Mouse (Mus musculus): Measurements from ENCODE around the gene Serp2. TPM values are rescaled to one million over a fixed set of nuclear protein-coding genes. Genes with fewer than 3 reads are reported as not detected.
A peak's percentile ranks its signal among the peaks of the same experiment; 100 is the strongest.

Serp2 gene
- polyA plus RNA-seq (2015; fragmentation: Nextera tagmentation; extraction: Ambion mirVana), result 9.0 and 9.2 TPM in 2 replicates

- H3K36me3 ChIP-seq, result no peaks in the 10 kb centered on the region
- 9% methylated on average over 17 of the region's 17 CpGs for WGBS
- H3K27ac ChIP-seq, result peak within 1 kb of the TSS; percentile 80
- 0 out of 2 replicates have a peak, but pooled peaks have one; percentile 11 for ATAC-seq (ENCODE audit: insufficient read depth, low FRiP score, low read depth)
- peak within 1 kb of the TSS; percentile 95 for H3K4me2 ChIP-seq
- peaks cover 13% of the 10 kb centered on the region for H3K4me1 ChIP-seq
- H3K9me3 ChIP-seq, result no peaks in the 10 kb centered on the region
- no peaks in the 10 kb centered on the region for H3K27me3 ChIP-seq (replicated peaks)
- H3K9ac ChIP-seq, result peak within 1 kb of the TSS; percentile 42
- peak within 1 kb of the TSS; percentile 60 for H3K4me3 ChIP-seq (replicated peaks)
Measured at GRCm38 (mm10) chr14:76556852-76557208, at the start of gene Serp2. Gene Serp2 (minus strand): TSS chr14:76556889.

DNA sequence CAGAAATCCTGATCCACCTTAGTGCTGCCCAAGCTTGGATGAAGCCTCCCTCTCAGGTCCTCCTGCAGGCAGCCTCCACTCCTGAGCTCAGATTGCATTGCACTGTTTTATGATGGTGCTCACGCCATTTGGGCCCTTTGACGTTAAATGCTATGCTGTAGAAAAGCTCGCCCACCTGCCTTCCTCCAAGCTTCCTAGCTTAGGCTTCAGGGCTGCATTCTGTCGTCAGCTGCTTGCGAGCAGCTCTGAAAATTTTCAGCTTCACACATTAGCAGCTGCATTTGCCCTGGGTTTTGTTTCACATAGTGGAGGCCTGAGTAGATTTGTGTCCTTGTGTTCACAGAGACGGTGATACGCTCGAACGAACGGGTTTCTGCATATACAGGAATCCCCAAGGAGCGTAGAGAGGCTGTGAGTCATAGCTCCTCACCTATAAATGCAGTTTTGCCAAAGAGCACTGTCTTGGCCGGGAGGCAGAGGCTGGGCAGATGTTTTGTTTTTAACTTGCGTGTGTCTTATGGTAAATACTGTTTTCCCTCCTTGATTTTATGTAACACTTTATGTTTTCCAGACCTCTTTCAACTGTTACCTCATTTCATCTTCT is 49.3 kb upstream of the Serp2 start:
- no peak overlapping the region for H3K4me2 ChIP-seq
- H3K36me3 ChIP-seq, result no peaks in the 10 kb centered on the region
- no peak overlapping the region for H3K9ac ChIP-seq
- H3K9me3 ChIP-seq, result no peaks in the 10 kb centered on the region
- 52% methylated on average over 13 of the region's 13 CpGs for WGBS
- H3K27me3 ChIP-seq (replicated peaks), result no peaks in the 10 kb centered on the region
- no peak overlapping the region for H3K4me3 ChIP-seq (replicated peaks)
- H3K4me1 ChIP-seq, result peaks cover 10% of the 10 kb centered on the region; the same call in 1 of the 2 replicates
- H3K27ac ChIP-seq, result 0 out of 2 replicates have a peak overlapping the region, but pooled peaks have one; percentile 5
- ATAC-seq (ENCODE audit: insufficient read depth, low FRiP score, low read depth), result no peak

DNA sequence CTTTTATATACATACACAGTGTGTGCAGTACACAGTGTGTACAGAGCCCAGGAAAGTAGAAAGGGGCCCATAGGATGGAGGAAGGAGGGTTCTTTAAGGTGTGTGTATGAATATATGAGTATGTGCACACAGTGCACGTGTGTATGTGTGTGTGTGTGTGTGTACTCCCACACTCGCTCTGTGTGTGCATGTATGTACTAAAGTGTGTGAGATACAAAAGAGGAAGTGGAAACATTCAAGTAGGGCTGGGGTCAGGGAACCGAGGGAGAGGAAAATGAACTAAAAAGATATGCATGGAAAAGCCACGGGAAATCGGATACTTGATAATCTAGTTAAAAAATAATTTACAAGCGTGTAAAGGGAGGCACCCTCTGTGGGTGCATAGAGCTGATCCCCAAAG is 47.3 kb upstream of the Serp2 start:
- Histone ChIP-seq H3K27ac (no peak overlapping the region), H3K9me3 (no peaks in the 10 kb centered on the region), H3K36me3 (no peaks in the 10 kb centered on the region), H3K9ac (no peak overlapping the region), H3K4me2 (no peak overlapping the region), H3K4me1 (peaks cover 13% of the 10 kb centered on the region), H3K27me3 (replicated peaks) (no peaks in the 10 kb centered on the region), H3K4me3 (replicated peaks) (no peak overlapping the region)
- 76% methylated on average over 6 of the region's 6 CpGs for WGBS
- ATAC-seq (ENCODE audit: insufficient read depth, low FRiP score, low read depth), result no peak

DNA sequence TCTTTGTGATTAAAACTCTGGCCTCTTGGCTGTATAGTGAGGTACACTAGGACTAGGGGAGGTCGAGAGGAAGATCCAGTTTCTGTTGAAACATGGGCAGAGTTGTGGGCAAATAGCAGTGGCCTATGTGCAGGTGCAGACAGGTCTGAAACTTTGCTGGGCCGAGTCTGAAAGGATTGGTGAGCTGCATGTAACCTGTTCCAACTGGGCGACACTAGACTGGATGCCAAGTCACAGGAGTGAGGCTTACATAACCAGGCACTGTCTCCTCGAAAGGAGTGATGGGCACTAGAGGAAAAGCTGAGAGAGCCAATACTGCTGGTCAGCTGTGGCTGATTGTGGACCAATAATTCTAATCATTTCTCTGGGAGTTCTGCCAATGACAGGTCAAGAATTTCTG is 45.0 kb upstream of the Serp2 start:
- Histone ChIP-seq H3K27me3 (replicated peaks) (no peaks in the 10 kb centered on the region), H3K9me3 (no peaks in the 10 kb centered on the region), H3K4me3 (replicated peaks) (no peak overlapping the region), H3K36me3 (no peaks in the 10 kb centered on the region), H3K27ac (no peak overlapping the region), H3K4me2 (no peak overlapping the region), H3K9ac (no peak overlapping the region), H3K4me1 (peaks cover 27% of the 10 kb centered on the region)
- WGBS, result 76% methylated on average over 4 of the region's 4 CpGs
- no peak for ATAC-seq (ENCODE audit: insufficient read depth, low FRiP score, low read depth)

- Histone ChIP-seq H3K4me3 (replicated peaks) (no peak overlapping the region), H3K9me3 (no peaks in the 10 kb centered on the region), H3K27me3 (replicated peaks) (no peaks in the 10 kb centered on the region), H3K4me1 (peaks cover 32% of the 10 kb centered on the region), H3K9ac (no peak overlapping the region), H3K27ac (peak overlapping the region; percentile 31; the same call in 1 of the 2 replicates), H3K36me3 (no peaks in the 10 kb centered on the region), H3K4me2 (no peak overlapping the region)
- 56% methylated on average over 3 of the region's 3 CpGs for WGBS
- ATAC-seq (ENCODE audit: insufficient read depth, low FRiP score, low read depth), result no peak
Measured at GRCm38 (mm10) chr14:76600391-76600790, 43.7 kb upstream of the Serp2 start.

GRCm38 (mm10) chr14:76599706-76600105 is 43.0 kb upstream of the Serp2 start:
- Histone ChIP-seq H3K27ac (peak overlapping the region; percentile 46; the same call in 1 of the 2 replicates), H3K27me3 (replicated peaks) (no peaks in the 10 kb centered on the region), H3K4me1 (peaks cover 38% of the 10 kb centered on the region), H3K4me3 (replicated peaks) (no peak overlapping the region), H3K36me3 (no peaks in the 10 kb centered on the region), H3K4me2 (no peak overlapping the region), H3K9me3 (no peaks in the 10 kb centered on the region), H3K9ac (no peak overlapping the region)
- no peak for ATAC-seq (ENCODE audit: insufficient read depth, low FRiP score, low read depth)
- WGBS, result 46% methylated on average over 4 of the region's 4 CpGs

GRCm38 (mm10) chr14:76598518-76599216 is 42.0 kb upstream of the Serp2 start:
- peak; percentile 80 for ATAC-seq (ENCODE audit: insufficient read depth, low FRiP score, low read depth)
- H3K27ac ChIP-seq, result peak overlapping the region; percentile 91
- WGBS, result 1% methylated on average over 12 of the region's 12 CpGs
- no peaks in the 10 kb centered on the region for H3K36me3 ChIP-seq
- no peak overlapping the region for H3K9ac ChIP-seq
- peak overlapping the region; percentile 55 for H3K4me2 ChIP-seq
- peaks cover 41% of the 10 kb centered on the region for H3K4me1 ChIP-seq
- peak overlapping the region; percentile 21 for H3K4me3 ChIP-seq (replicated peaks)
- H3K27me3 ChIP-seq (replicated peaks), result no peaks in the 10 kb centered on the region
- H3K9me3 ChIP-seq, result no peaks in the 10 kb centered on the region

DNA sequence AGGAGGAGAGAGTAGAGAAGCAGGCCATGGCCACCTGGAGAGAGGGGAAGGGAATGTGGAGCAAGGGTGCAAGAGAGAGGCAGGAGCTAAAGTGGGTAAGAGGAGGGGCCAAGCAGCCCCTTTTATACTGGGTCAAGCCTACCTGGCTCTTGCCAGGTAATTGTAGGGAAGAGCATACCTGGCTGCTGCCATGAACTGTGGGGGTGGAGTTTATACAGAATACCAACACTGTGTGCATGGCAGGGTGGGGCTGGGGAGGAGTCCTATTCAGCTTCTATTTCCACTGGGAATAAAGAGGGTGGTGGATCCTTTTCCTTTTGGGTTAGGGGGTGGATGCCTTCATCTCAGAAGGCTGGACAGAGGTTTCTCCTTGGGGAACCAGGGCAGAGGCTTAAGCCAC is 41.1 kb upstream of the Serp2 start:
- H3K9ac ChIP-seq, result no peak overlapping the region
- peak overlapping the region; percentile 91 for H3K27ac ChIP-seq
- no peak overlapping the region for H3K4me3 ChIP-seq (replicated peaks)
- H3K36me3 ChIP-seq, result no peaks in the 10 kb centered on the region
- H3K4me1 ChIP-seq, result peaks cover 41% of the 10 kb centered on the region
- H3K9me3 ChIP-seq, result no peaks in the 10 kb centered on the region
- peak overlapping the region; percentile 55; the same call in 1 of the 2 replicates for H3K4me2 ChIP-seq
- peak; percentile 28; the same call in 1 of the 2 replicates for ATAC-seq (ENCODE audit: insufficient read depth, low FRiP score, low read depth)
- no peaks in the 10 kb centered on the region for H3K27me3 ChIP-seq (replicated peaks)

- Histone ChIP-seq H3K4me2 (no peak overlapping the region), H3K9ac (no peak overlapping the region), H3K9me3 (no peaks in the 10 kb centered on the region), H3K4me1 (peaks cover 48% of the 10 kb centered on the region), H3K36me3 (no peaks in the 10 kb centered on the region), H3K27me3 (replicated peaks) (no peaks in the 10 kb centered on the region), H3K27ac (peak overlapping the region; percentile 80), H3K4me3 (replicated peaks) (no peak overlapping the region)
- ATAC-seq (ENCODE audit: insufficient read depth, low FRiP score, low read depth), result peak; percentile 32; the same call in 1 of the 2 replicates
- WGBS, result 43% methylated on average over 9 of the region's 9 CpGs
Measured at GRCm38 (mm10) chr14:76595048-76595859, 38.6 kb upstream of the Serp2 start.

DNA sequence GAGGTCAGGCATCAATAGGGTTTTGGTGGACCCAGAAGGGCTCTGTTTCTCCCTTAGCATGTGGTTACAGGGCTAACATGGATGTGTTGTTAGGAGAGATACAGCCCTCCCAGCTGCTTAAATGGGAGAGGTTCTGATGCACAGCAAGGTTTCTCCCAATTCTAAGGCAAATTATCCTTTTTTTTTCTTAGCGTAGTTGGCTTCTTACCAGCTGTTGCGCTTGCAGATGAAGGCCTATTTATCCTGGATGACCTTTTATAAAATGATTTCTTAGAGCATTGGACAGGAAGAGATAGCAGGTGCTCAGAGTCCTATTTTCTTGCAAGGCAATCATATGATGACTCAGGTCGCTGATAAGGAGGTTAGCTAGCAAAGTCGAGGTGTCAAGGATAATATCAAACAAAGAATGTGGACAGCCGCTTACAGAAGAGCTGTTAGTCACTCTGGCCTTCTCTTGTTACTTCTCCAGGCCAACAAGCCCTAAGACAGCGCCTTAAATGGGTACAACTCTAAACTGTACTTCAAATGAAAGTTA is 37.7 kb upstream of the Serp2 start:
- Histone ChIP-seq H3K27me3 (replicated peaks) (no peaks in the 10 kb centered on the region), H3K4me2 (no peak overlapping the region), H3K4me3 (replicated peaks) (no peak overlapping the region), H3K9ac (no peak overlapping the region), H3K4me1 (peaks cover 47% of the 10 kb centered on the region), H3K9me3 (no peaks in the 10 kb centered on the region), H3K27ac (peak overlapping the region; percentile 80; the same call in 1 of the 2 replicates), H3K36me3 (no peaks in the 10 kb centered on the region)
- no peak for ATAC-seq (ENCODE audit: insufficient read depth, low FRiP score, low read depth)
- 53% methylated on average over 6 of the region's 6 CpGs for WGBS

DNA sequence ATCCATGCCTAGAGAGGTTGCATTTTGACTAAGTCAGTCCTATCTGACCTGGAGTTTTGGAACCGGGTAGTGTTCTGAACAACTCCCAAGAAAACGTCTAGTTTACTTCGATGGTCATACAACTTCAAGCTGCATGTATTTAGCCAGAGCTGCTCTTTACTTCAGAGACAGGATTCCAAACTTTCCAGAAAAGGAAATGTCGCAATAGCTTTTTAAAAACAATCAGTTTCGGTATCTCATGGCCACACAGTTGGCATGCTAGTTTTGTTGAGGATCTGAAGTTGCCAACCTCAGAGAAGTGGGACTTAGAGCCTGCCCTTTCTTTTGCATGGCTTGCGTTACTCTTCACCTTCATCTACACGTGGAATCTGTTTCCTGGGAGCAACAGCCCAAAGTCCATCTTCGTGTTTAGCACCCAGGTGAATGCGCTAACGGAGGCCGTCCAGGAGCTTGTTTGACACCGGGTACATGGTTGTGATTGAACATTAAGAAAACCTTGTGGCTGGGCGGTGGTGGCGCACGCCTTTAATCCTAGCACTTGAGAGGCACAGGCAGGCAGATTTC is 37.0 kb upstream of the Serp2 start:
- no peaks in the 10 kb centered on the region for H3K27me3 ChIP-seq (replicated peaks)
- 83% methylated on average over 15 of the region's 15 CpGs for WGBS

More for the DNA sequence above, 37.0 kb upstream of the Serp2 start:
- Histone ChIP-seq H3K9me3 (no peaks in the 10 kb centered on the region), H3K4me3 (replicated peaks) (no peak overlapping the region), H3K4me2 (no peak overlapping the region), H3K4me1 (peaks cover 42% of the 10 kb centered on the region), H3K9ac (no peak overlapping the region), H3K27ac (no peak overlapping the region), H3K36me3 (no peaks in the 10 kb centered on the region)
- no peak for ATAC-seq (ENCODE audit: insufficient read depth, low FRiP score, low read depth)
